Mouse (Mus musculus) megakaryocyte, embryonic 14.5 days (primary cell): ENCODE measurements around the gene Ifnar2.

Experiments
- FLI1 ChIP-seq: IDR thresholded peaks from 2 replicates; pipeline ENCODE4 v1.6.1; 2012; ENCODE audit warnings: low read length, inconsistent platforms, mixed read lengths
- GATA1 ChIP-seq: IDR thresholded peaks from 3 replicates; pipeline ENCODE4 v1.6.1; 2012; ENCODE audit warnings: mixed read lengths, low read length, inconsistent platforms, borderline replicate concordance

- TF ChIP-seq FLI1, result no peak
- no peak for TF ChIP-seq GATA1
Measured at GRCm38 (mm10) chr16:91352084-91352562, 20.5 kb upstream of the Ifnar2 start.
